Mouse (Mus musculus): Measurements from ENCODE around the gene Selp.
A peak's percentile ranks its signal among the peaks of the same experiment; 100 is the strongest.

Selp gene

GRCm38 (mm10) chr1:164119892-164120776, 5.1 kb downstream of the Selp start:
- DNase-seq (ENCODE audit: low spot score in 2 of 2): no peak

DNA sequence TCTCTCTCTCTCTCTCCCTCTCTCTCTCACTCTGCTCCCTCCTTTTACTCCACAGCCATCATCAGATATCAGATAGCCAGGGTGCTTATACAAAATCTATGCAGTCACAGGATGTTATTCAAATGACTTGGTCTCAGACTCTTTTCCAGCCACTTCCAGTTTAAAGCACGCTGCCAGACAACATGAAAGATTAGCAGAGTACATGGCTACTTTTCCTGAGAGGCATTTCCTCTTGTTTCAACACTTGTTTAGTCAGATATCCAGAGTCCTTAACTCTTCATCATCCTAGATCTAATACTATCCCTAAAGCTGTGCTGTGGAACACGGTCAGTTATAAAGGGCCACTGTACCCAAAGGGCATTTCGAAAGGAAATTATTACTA, 5.7 kb downstream of the Selp start:
- DNase-seq (ENCODE audit: low spot score in 2 of 2): no peak

GRCm38 (mm10) chr1:164123836-164124235, 8.8 kb downstream of the Selp start:
- no peak for DNase-seq (ENCODE audit: low spot score in 2 of 2)

GRCm38 (mm10) chr1:164130013-164130412, 14.9 kb downstream of the Selp start:
- no peak for DNase-seq (ENCODE audit: low spot score in 2 of 2)

DNA sequence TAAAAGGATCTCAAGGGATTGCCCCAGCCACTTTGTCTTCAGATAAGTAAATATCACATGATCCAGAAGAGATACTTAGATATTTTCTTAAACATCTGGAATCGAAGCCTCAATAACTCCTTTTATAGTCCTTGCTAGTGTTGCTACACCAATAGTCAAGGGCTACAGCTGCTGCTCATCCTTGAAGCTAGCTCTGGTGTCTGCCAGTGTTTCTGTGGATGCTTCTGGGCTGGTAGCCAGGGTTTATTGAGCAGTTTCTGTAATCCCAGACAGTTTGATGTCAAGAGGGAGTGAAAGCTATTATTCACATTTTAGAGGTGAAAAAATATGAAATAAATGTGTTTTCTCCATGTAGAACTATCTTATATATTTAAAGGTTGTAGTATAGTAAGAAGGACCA, 17.5 kb downstream of the Selp start:
- no peak for DNase-seq (ENCODE audit: low spot score in 2 of 2)

DNA sequence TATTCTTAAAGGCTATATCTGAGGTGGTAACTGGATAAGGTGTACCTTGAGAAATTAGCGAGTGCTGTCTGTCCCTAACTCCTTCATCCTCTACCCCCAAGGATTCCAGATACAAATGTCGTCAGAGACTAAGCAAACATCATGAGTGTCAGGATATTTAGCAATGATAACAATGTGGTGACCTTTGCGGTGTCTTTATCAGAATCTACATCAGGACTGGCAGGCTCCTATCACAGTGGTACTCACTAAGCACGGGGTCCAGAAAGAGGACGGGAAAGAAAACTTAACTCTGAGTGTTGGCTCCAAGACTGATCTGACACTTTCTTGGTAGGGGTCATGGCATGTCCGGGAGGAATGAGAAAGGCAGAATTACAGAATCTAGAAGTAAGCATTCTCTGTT, 19.0 kb downstream of the Selp start:
- DNase-seq (ENCODE audit: low spot score in 2 of 2): no peak

DNA sequence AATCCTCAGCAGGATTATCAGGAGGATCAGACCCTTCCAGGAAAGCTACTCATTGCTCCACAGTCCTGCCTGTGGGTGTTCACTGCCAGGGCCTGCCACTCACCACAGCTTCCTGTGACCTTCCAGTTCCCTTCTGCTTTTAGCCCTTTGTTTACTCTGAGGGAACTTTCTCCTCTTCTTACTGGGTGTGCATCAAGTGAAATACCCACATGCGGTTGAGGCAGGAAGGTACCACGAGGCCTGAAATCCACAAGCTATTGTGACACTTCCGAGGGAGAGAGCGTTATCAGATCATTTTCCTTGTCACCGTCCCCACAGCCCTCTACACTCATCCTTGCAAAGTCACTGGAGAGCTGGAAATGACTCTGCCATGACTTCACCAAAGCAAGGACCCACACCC, 20.3 kb downstream of the Selp start:
- DNase-seq (ENCODE audit: low spot score in 2 of 2): no peak

- no peak for DNase-seq (ENCODE audit: low spot score in 2 of 2)
Measured at GRCm38 (mm10) chr1:164135960-164136359, 20.9 kb downstream of the Selp start.

DNA sequence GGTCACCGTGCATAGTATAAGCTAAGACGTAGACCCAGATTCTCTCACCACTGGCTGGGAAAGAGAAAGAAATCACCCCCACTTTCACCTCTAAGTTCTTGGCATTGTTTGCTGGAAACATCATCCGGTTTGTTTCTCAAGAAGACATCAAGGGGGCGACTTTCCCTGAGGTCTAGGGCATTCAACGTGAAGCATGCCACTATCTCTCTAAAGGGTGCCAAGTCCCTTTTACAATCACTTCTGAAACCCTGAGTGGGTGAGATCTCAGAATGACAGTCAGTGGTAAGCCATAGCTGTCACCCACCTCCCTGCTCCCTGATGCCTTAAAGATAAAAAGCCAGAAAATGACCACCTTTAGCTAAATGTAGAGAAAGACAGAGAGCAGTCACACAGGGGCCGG, 21.6 kb downstream of the Selp start:
- no peak for DNase-seq (ENCODE audit: low spot score in 2 of 2)

- DNase-seq (ENCODE audit: low spot score in 2 of 2): peak; percentile 21 to 65
Measured at GRCm38 (mm10) chr1:164138365-164139130, 23.5 kb downstream of the Selp start.

- DNase-seq (ENCODE audit: low spot score in 2 of 2): no peak
Measured at GRCm38 (mm10) chr1:164139464-164139863, 24.4 kb downstream of the Selp start.

DNA sequence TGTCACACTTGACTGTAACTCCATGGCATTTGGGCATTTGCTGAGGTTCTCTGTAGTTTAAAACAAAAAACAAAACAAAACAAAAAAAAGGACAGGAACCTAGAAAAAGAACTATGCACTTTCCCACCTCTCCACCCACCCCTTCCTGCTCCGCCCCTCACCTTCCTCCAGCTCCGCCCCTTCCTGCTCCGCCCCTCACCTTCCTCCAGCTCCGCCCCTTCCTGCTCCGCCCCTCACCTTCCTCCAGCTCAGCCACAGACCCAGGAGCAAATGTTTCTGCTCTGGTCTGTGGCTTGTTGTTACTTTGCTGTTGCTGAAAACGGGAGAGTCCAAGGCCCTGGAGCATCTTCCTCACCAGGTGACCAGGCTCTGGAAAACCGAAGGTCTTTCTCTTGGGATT, 34.0 kb downstream of the Selp start:
- DNase-seq (ENCODE audit: low spot score in 2 of 2): no peak

GRCm38 (mm10) chr1:164151387-164152088, 36.5 kb downstream of the Selp start, which contains the start of gene F5:
F5 (plus strand) TSS chr1:164151838.
- no peak for DNase-seq (ENCODE audit: low spot score in 2 of 2)

DNA sequence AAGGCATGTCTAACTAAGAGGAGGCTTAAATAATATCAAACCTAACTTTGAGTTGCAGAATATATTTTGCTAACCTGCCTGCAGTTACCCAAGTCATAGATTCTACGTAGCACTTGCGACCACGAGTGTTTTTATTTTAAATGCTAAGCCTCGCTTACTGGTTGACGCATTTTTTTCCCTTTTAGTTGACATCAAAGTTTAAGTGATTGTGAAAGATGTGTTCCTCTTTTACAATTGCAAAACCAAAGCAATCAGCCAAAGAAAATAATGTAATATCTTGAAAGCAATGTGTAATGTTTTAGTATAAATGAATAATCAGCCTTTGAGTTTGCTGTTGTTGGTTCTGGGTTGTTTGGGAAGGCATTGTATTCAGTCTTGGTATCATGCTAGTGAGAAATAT, 37.8 kb downstream of the Selp start:
- no peak for DNase-seq (ENCODE audit: low spot score in 2 of 2)

DNA sequence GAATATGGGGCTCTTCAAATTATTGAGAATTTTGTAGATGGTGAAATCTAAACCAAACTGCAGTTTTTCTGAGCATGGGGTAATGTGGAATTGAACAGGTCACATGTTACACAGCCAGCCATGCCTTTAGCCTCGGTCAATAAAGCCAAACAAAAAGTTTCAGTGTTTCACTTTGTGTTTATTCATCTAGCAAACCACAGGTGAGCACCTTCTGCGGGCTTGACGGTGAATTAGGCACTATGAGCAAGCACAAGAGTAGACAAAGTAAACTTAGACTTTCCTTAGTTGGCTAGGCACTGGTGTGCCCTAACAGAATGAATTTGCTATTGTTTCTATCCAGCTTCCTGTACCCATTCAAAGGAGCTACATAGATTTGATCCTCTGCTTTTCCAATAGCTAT, 39.9 kb downstream of the Selp start:
- DNase-seq (ENCODE audit: low spot score in 2 of 2): no peak

DNA sequence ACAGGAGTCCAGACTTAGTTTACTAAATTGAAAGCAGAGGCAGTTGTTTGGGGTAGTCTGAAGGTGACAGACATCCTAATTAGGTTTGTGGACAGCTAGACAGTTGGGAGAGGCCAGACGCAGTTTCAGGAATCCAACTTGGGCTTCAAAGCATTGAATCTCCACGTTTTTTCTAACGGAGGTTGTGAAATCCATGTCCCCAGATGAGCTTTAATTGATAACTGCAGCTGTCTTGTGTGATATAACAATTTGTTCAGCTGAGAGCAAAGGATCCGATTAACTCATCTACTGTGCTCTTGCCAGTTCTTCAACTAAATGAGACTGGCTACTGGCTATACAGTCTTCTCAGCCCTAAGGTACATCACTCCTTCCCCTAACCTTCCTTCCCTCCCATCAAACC, 43.5 kb downstream of the Selp start:
- no peak for DNase-seq (ENCODE audit: low spot score in 2 of 2)

DNA sequence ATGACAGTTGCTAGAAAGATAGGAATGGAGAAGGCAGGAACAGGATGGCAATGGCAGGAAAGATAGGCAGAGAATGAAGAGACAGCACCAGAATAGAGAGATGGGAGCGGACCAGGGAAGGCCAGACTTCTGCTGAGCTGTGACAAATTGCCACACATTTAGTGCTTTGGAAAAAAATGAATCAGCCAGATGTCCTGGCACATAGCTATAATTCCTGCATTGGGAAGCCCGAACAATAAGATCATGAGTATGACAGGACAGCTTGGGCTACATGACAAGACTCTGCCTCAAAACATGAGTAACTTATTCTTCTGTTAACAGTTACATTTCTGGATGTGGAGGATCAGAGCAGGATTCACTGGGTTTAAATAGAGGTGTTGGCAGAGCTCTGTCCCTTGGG, 44.7 kb downstream of the Selp start:
- no peak for DNase-seq (ENCODE audit: low spot score in 2 of 2)

- DNase-seq (ENCODE audit: low spot score in 2 of 2): no peak
Measured at GRCm38 (mm10) chr1:164162745-164163144, 47.7 kb downstream of the Selp start.

- no peak for DNase-seq (ENCODE audit: low spot score in 2 of 2)
Measured at GRCm38 (mm10) chr1:164168818-164169217, 53.8 kb downstream of the Selp start.

DNA sequence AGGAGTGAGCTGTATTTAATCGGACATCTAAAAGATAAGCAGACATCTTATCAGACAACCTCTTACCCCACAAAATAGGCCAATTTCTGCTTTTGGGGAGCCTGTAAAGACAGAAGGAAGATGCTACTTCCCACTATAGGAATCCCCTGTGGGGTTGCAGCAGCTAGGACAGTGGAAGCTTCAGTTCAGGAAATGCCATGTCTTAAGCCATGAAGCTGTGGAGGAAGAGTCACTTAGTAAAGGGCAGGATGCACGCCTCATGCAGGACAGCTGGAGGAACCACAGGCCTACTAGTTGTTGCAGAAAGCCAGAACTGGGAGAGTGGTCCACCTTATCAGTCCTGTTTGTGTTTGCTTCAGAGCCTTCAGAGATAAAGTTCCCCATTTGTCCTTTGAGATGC, 55.4 kb downstream of the Selp start:
- no peak for DNase-seq (ENCODE audit: low spot score in 2 of 2)

DNA sequence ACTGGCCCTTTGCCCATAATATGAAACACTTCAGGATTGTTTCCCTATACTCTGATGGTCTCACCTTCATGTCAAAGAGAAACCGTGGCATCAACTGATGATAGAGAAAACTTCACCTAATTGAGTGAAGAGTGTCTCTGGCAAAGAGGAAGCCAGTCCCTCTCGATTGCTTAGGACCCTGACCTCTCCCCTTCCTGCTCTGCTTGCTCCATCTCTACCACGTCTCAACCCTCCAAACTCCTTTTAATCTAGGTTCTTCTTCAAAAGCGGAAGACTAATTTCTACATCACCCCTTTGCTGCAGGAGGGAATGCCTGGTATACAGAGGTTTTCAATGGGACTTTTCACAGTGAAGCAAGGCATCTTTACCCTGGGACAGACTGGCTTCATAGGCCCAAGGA, 58.1 kb downstream of the Selp start:
- DNase-seq (ENCODE audit: low spot score in 2 of 2): no peak

DNA sequence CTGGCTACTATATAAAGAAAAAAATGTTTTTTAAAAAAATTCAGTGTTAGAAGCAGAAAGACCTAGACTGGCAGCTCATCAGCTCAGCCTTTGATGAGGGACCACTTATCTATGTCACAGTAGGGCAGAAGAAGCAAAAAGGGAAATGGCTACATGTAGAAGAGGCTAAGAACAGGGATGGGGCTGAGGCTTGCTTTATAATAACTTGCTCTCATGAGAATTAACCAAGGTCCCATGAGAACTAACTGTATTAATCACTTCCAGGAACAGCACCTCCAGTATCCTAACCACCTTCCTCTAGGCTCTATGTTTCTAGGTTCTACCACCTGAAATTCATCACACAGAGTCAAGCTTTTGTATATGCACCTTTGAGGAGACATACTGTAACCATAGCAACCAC, 61.8 kb downstream of the Selp start:
- no peak for DNase-seq (ENCODE audit: low spot score in 2 of 2)

Data from frontal cortex, postnatal 10 days (tissue).